ENCODE assay signal across 9 mouse cellular contexts in genomic region chr19:10019214-10019760, GRCm38 (mm10). TPM values are rescaled to one million over a fixed set of nuclear protein-coding genes. Genes with fewer than 3 reads are reported as not detected.
DNase-seq lines count a peak whose midpoint lies in the region; ATAC-seq lines count a peak whose summit lies in the region.
"Had no signal": no experiment of that assay in that cellular context is flagged by ENCODE, and none has a peak within 500 bp of the region (broad histone marks: within the 10 kb centered on the region; RNA-seq: fewer than 3 reads in every experiment).

No protein-coding gene starts in this region.

- peak overlapping the region; percentile 89 for H3K4me2 ChIP-seq in lung, embryonic 16.5 days (ENCODE audit: low read depth, low read length)
- H3K4me2 ChIP-seq in forebrain, embryonic 15.5 days (replicated peaks), result peak overlapping the region; percentile 82
- peak overlapping the region; percentile 87 for H3K4me2 ChIP-seq in limb, embryonic 15.5 days
- H3K4me2 ChIP-seq in stomach, embryonic 14.5 days (replicated peaks; ENCODE audit: low read depth, low read length), result peak overlapping the region; percentile 95

- H3K4me3 ChIP-seq in lung, embryonic 16.5 days (ENCODE audit: low read length), result peak overlapping the region; percentile 57
- H3K4me3 ChIP-seq in forebrain, embryonic 15.5 days, result peak overlapping the region; percentile 55; the same call in 1 of the 2 replicates
- H3K4me3 ChIP-seq in limb, embryonic 15.5 days, result peak overlapping the region; percentile 67
- H3K4me3 ChIP-seq in stomach, embryonic 14.5 days (ENCODE audit: low read depth, low read length), result peak overlapping the region; percentile 55

- H3K27ac ChIP-seq in lung, embryonic 16.5 days (ENCODE audit: low read length), result no peak overlapping the region
- H3K27ac ChIP-seq in forebrain, embryonic 15.5 days (replicated peaks), result no peak overlapping the region
- H3K27ac ChIP-seq in limb, embryonic 15.5 days, result no peak overlapping the region
- H3K27ac ChIP-seq in stomach, embryonic 14.5 days (ENCODE audit: low read length), result no peak overlapping the region

- H3K27me3 ChIP-seq in lung, embryonic 16.5 days (ENCODE audit: control insufficient read depth, insufficient read depth, low read depth, low read length), result no peaks in the 10 kb centered on the region
- H3K27me3 ChIP-seq in forebrain, embryonic 15.5 days, result no peaks in the 10 kb centered on the region
- no peaks in the 10 kb centered on the region for H3K27me3 ChIP-seq in limb, embryonic 15.5 days
- H3K27me3 ChIP-seq in stomach, embryonic 14.5 days (ENCODE audit: control insufficient read depth, insufficient read depth, low read length), result no peaks in the 10 kb centered on the region

- peak overlapping the region; percentile 85 for H3K9ac ChIP-seq in lung, embryonic 16.5 days (ENCODE audit: low read length)
- no peak overlapping the region for H3K9ac ChIP-seq in forebrain, embryonic 15.5 days (replicated peaks)
- 0 out of 2 replicates have a peak overlapping the region, but pooled peaks have one; percentile 69 for H3K9ac ChIP-seq in limb, embryonic 15.5 days
- peak overlapping the region; percentile 61; the same call in 1 of the 2 replicates for H3K9ac ChIP-seq in stomach, embryonic 14.5 days (replicated peaks; ENCODE audit: low read depth, low read length)

- no peaks in the 10 kb centered on the region for H3K36me3 ChIP-seq in lung, embryonic 16.5 days (ENCODE audit: control insufficient read depth, insufficient read depth, low read length)
- no peaks in the 10 kb centered on the region for H3K36me3 ChIP-seq in forebrain, embryonic 15.5 days
- no peaks in the 10 kb centered on the region for H3K36me3 ChIP-seq in limb, embryonic 15.5 days
- H3K36me3 ChIP-seq in stomach, embryonic 14.5 days (ENCODE audit: control insufficient read depth, insufficient read depth, low read length), result no peaks in the 10 kb centered on the region

- peaks cover 47% of the 10 kb centered on the region for H3K4me1 ChIP-seq in lung, embryonic 16.5 days (replicated peaks; ENCODE audit: control insufficient read depth, insufficient read depth, low read length)
- H3K4me1 ChIP-seq in forebrain, embryonic 15.5 days, result peaks cover 21% of the 10 kb centered on the region
- peaks cover 62% of the 10 kb centered on the region for H3K4me1 ChIP-seq in limb, embryonic 15.5 days
- H3K4me1 ChIP-seq in stomach, embryonic 14.5 days (ENCODE audit: control insufficient read depth, insufficient read depth, low read length), result peaks cover 27% of the 10 kb centered on the region

- ATAC-seq in lung, embryonic 16.5 days (ENCODE audit: low read depth), result no peak
- no peak for ATAC-seq in forebrain, embryonic 15.5 days (replicated peaks)
- no peak for ATAC-seq in limb, embryonic 15.5 days (ENCODE audit: insufficient number of reproducible peaks, low FRiP score, low TSS enrichment, low read depth)
- no peak for ATAC-seq in stomach, embryonic 14.5 days (ENCODE audit: insufficient number of reproducible peaks, insufficient read depth, low FRiP score, low read depth)

- WGBS in lung, embryonic 16.5 days, result 67% methylated on average over 4 of the region's 4 CpGs
- 76% methylated on average over 4 of the region's 4 CpGs for WGBS in forebrain, embryonic 15.5 days
- 65% methylated on average over 4 of the region's 4 CpGs for WGBS in limb, embryonic 15.5 days
- 71% methylated on average over 4 of the region's 4 CpGs for WGBS in stomach, embryonic 14.5 days

- DNase-seq in lung, postnatal 36 days, result no peak
- no peak for DNase-seq in retina, postnatal 1 day
- DNase-seq in right cerebral cortex, adult 2 months (ENCODE audit: low spot score in 2 of 2), result no peak
- DNase-seq in adrenal gland, adult (ENCODE audit: inconsistent age in 2 of 2, low spot score in 1 of 2), result no peak
- DNase-seq: thymus, postnatal 14 days had no signal

- no peaks in the 10 kb centered on the region for H3K9me3 ChIP-seq in lung, embryonic 16.5 days (ENCODE audit: control insufficient read depth, low read length)
- H3K9me3 ChIP-seq in forebrain, embryonic 15.5 days, result no peaks in the 10 kb centered on the region
- H3K9me3 ChIP-seq in limb, embryonic 15.5 days, result no peaks in the 10 kb centered on the region
- no peaks in the 10 kb centered on the region for H3K9me3 ChIP-seq in stomach, embryonic 14.5 days (ENCODE audit: control insufficient read depth, low read depth, low read length)

RNA-seq across cellular contexts. Expression of gene Rab3il1, which starts 17.8 kb away (rescaled TPM):
- 30.3 and 33.0 TPM in 2 replicates for polyA plus RNA-seq in lung, embryonic 16.5 days (2015; fragmentation: Nextera tagmentation; extraction: Ambion mirVana)
- 17.3 and 17.9 TPM in 2 replicates for polyA plus RNA-seq in forebrain, embryonic 15.5 days (2015; fragmentation: Nextera tagmentation; extraction: Ambion mirVana)
- 44.8 and 45.1 TPM in 2 replicates for polyA plus RNA-seq in limb, embryonic 15.5 days (2015; fragmentation: Nextera tagmentation; extraction: Ambion mirVana)
- polyA plus RNA-seq in stomach, embryonic 14.5 days (2014; fragmentation: Nextera tagmentation; extraction: Ambion mirVana), result 26.0 and 28.6 TPM in 2 replicates

RNA-seq across cellular contexts. Expression of gene Best1, which starts 17.9 kb away (rescaled TPM):
- polyA plus RNA-seq in lung, embryonic 16.5 days (2015; fragmentation: Nextera tagmentation; extraction: Ambion mirVana), result 1.1 and 1.4 TPM in 2 replicates
- 1.2 and 1.3 TPM in 2 replicates for polyA plus RNA-seq in forebrain, embryonic 15.5 days (2015; fragmentation: Nextera tagmentation; extraction: Ambion mirVana)
- polyA plus RNA-seq in limb, embryonic 15.5 days (2015; fragmentation: Nextera tagmentation; extraction: Ambion mirVana), result 1.9 and 2.1 TPM in 2 replicates
- polyA plus RNA-seq in stomach, embryonic 14.5 days (2014; fragmentation: Nextera tagmentation; extraction: Ambion mirVana), result 0.35 and 0.72 TPM in 2 replicates

RNA-seq across cellular contexts. Expression of gene Fads3, which starts 22.1 kb away (rescaled TPM):
- polyA plus RNA-seq in lung, embryonic 16.5 days (2015; fragmentation: Nextera tagmentation; extraction: Ambion mirVana), result 72.0 and 76.0 TPM in 2 replicates
- polyA plus RNA-seq in forebrain, embryonic 15.5 days (2015; fragmentation: Nextera tagmentation; extraction: Ambion mirVana), result 14.0 and 15.3 TPM in 2 replicates
- polyA plus RNA-seq in limb, embryonic 15.5 days (2015; fragmentation: Nextera tagmentation; extraction: Ambion mirVana), result 12.7 and 17.1 TPM in 2 replicates
- 9.1 and 11.2 TPM in 2 replicates for polyA plus RNA-seq in stomach, embryonic 14.5 days (2014; fragmentation: Nextera tagmentation; extraction: Ambion mirVana)

RNA-seq across cellular contexts. Expression of gene Fth1, which starts 38.9 kb away (rescaled TPM):
- polyA plus RNA-seq in lung, embryonic 16.5 days (2015; fragmentation: Nextera tagmentation; extraction: Ambion mirVana), result 1,957 and 1,991 TPM in 2 replicates
- 1,475 and 1,516 TPM in 2 replicates for polyA plus RNA-seq in forebrain, embryonic 15.5 days (2015; fragmentation: Nextera tagmentation; extraction: Ambion mirVana)
- 1,462 and 1,539 TPM in 2 replicates for polyA plus RNA-seq in limb, embryonic 15.5 days (2015; fragmentation: Nextera tagmentation; extraction: Ambion mirVana)
- 1,491 and 1,524 TPM in 2 replicates for polyA plus RNA-seq in stomach, embryonic 14.5 days (2014; fragmentation: Nextera tagmentation; extraction: Ambion mirVana)
